Mouse (Mus musculus): ENCODE measurements around the gene Gm10959.

Gm10959 gene

DNA sequence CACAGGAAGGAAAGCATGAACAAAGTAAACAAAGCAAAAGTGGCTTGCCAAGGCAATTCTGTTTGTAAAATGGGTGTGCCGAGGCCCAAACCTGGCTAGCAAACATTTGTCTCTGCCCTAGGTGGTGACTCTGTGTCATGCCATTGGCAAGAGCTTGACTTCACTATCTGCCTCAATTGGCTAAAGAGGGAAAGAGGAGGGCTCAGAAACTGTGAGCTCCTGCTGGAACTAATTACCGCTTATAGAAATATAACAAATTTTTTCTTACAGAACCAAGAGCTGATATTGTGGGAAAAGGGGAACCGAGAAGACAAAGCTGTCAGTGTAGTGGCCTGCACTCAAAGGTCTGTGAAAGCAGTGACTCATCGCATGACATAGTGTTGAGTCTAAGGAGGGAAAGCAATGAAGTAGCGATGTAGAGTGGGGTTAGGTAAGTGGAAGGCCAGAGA is 30.8 kb downstream of the Gm10959 start:
- DNase-seq = no peak

DNA sequence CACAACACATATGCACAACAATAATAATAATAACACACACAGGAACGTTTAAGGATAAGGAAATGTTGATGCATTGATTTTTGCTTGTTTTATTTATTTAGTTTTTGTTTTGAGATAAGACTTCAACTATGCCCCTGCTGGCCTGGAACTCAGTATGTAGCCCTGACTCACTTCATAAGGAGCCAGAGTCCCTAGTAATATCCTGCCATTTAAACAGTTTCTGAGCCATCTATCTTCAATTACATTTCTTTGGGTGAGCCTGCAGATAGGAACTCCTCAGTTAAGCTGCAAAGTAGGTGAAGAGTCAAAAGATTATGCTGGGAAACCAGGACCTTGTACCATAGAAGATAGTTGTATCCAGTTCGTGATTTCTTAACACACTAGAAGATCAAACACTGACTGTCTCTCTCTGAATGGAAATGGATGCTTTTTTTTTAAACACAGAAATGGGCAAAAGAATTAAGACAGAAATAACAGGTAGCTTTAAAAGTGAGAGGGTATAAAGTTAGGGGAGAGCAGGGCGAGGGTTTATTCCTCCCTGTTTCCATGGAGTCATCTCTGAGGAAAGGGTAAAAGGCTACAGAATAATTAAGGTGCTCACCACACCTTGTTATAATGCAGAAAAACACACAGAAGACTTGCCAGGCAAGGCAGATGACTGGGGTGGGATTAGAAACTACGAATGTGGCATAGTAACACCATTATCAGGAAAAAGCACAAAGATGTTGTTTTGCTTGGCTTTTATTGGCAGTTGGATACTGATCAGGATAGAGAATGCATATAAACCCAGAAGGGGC is 31.5 kb downstream of the Gm10959 start:
- no peak for DNase-seq

- no peak for DNase-seq
These were observed 40.4 kb downstream of the Gm10959 start for GRCm38 (mm10) chr3:122878705-122879315.

GRCm38 (mm10) chr3:122877543-122877942 is 41.6 kb downstream of the Gm10959 start:
- DNase-seq = no peak

DNA sequence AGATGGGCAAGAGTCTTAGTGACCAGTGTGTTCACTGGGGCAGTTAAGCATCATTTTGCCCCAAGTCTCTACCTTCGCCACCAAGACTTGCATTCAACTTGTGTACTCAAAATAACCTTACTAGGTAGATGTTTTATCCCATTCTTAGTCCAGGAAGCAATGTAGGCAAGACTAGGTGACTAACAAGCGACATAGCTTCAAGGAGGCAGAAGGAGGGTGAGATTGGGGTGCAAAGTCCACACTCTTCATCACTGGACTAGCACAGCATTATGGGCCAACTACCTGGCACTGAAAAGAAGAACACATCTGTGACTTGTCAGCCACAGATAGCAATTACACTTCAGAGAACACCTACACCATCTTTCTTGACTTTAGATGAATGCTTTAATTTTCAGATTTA is 42.3 kb downstream of the Gm10959 start:
- no peak for DNase-seq

DNA sequence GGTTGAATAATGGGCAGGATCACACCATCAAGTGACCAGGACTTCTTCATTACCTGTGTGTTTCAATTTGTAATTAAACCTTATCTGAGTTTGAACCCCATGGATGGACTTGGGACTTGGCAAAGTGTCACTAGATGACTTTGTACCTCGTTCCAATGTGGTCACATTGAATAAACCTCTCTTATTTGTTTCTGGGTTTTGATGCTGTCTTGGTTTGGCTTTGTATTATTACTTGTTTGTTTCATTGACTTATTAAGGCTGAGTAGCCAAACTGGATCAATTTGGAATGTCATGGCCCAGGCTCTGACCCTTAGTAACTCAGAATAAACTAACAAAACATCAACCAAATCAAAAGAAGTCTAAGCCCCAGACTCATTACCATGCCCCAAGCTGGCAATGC is 47.6 kb downstream of the Gm10959 start:
- no peak for DNase-seq

DNA sequence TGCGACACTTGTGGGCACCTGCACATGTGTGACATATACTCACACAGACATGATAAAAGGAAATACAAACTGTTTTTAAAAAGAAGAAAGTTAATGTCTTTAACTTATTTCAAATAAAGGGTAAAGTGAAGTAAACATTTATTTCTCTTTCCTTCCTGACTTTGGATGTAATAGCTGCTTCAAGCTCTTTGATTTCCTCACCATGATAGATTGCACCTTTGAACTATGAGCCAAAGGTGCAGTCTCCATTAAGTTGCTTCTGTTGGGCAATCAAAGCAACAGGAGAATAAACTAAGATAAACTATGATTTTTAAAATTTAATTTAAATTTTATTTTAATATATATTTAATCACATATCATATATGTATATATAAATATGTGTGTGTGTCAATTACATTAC is 50.9 kb downstream of the Gm10959 start:
- DNase-seq = no peak

- no peak for DNase-seq
These were observed 54.1 kb downstream of the Gm10959 start for GRCm38 (mm10) chr3:122865092-122865491.

All from embryo, embryonic 11 days (tissue).